Mouse (Mus musculus) adrenal gland, postnatal 36 days (tissue): ENCODE data around the gene Polm. TPM values are rescaled to one million over a fixed set of nuclear protein-coding genes. Genes with fewer than 3 reads are reported as not detected.

Experiments used
- total RNA-seq, 2 experiments: library from RNA; stranded (reverse); gene quantifications; 2 replicates each; pipeline ENCODE4 v1.2.3; 2021

Polm gene
- total RNA-seq, 2 experiments from 2014 or later, result 5.6 to 6.9 TPM

Other genes with a start within 250 kb of the Polm start
- gene Mrps24, start 122.3 kb downstream of the Polm start, total RNA-seq, result 100 to 1,000 TPM; 117 to 202 TPM
- 10 to 100 TPM; 59.2 to 64.6 TPM for gene Urgcp, start 75.6 kb downstream of the Polm start, total RNA-seq
- gene Dbnl, start 49.5 kb downstream of the Polm start, total RNA-seq, result 10 to 100 TPM; 67.3 to 73.6 TPM
- not detected for gene Pgam2, start 34.3 kb downstream of the Polm start, total RNA-seq
- gene Aebp1, start 23.9 kb upstream of the Polm start, total RNA-seq, result 100 to 1,000 TPM; 372 to 401 TPM
- 10 to 100 TPM; 44.3 to 50.2 TPM for gene Pold2, start 40.3 kb upstream of the Polm start, total RNA-seq
- gene Myl7, start 60.8 kb upstream of the Polm start, total RNA-seq, result not detected
- gene Gck, start 112.1 kb upstream of the Polm start, total RNA-seq, result 1 to 10 TPM; 2.1 to 2.4 TPM
- gene Ykt6, start 117.7 kb upstream of the Polm start, total RNA-seq, result 10 to 100 TPM; 70.0 to 86.4 TPM
- gene Camk2b, start 228.3 kb upstream of the Polm start, total RNA-seq, result 10 to 100 TPM in 1 of 2 experiments, 1 to 10 TPM in 1; 7.8 to 14.5 TPM